Mouse (Mus musculus): Measurements from ENCODE around the gene Alkbh4.

The Alkbh4 gene

DNA sequence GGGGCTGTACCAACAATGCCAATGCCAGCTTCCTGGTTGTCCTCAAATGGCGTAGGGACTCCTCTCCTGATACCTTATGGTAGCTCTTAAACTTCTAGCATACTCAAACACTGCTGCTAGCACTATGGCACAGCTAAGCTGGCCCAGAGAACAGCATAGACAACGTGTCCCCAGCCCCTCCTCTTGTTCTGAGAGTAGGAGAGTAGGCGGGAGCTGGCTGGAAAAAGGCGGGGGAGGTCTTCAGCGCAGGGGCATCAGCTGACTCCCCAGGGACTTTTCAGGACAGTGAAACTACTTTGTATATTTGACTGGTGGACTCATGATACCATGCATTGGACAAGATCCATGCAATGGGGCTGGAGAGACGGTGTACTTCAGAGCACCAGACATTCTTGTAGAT lies 46.1 kb downstream of the Alkbh4 start:
- DNase-seq, result no peak

DNA sequence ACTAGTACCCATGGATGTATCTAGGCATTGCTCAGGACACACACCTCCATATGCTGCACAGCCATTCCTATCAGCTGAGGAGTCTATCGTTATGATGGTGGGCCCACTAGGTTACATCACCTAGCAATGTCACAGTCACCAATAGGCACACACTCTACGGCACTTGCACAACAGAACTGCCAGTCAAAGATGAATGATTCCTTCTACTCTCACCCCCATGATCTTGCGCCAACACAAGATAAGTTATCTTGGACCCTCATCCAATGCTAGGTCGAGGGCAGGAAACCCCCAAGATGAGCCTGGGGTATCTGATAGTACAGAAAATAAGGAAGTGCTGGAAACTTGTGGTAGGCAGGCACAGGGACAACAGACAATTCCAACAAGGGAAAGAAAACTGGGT lies 46.9 kb downstream of the Alkbh4 start:
- DNase-seq, result no peak

- DNase-seq, result no peak
Observed at GRCm38 (mm10) chr5:136183766-136184165, 47.8 kb downstream of the Alkbh4 start.

GRCm38 (mm10) chr5:136186723-136187122 lies 50.8 kb downstream of the Alkbh4 start:
- peak; percentile 64 to 65 for DNase-seq

Measured in kidney, postnatal 25 days (tissue).